Mouse (Mus musculus): ENCODE data around the gene Prl3d1.
"Not testable (repeated sequence)": the region's sequence is repeated elsewhere in the genome, so short reads cannot be mapped to it uniquely, and the experiment has no call there.

Gene Prl3d1

DNA sequence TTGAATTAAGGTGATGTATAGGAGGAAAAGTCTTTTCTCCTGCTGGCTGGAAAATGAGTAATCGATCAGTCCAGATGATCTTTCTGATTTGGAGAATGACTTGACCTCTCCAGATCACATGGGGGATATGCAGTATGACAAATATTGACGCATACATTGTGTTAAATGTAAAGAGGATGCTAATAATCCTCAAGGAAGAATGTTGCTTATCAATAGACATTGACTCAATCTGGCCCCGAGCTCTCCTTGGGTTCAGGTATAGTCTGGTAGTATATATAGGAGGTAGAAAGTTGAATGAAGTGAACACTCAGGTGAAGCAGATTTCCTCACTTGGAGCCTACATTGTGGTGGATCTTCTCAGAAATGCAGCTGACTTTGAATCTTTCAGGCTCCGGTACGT, at the start of gene Prl3d1:
Prl3d1 (plus strand) TSS at position 301 of the 400 bp plus-strand sequence.
- not testable (repeated sequence) for DNase-seq (ENCODE audit: low spot score in 2 of 2)

DNA sequence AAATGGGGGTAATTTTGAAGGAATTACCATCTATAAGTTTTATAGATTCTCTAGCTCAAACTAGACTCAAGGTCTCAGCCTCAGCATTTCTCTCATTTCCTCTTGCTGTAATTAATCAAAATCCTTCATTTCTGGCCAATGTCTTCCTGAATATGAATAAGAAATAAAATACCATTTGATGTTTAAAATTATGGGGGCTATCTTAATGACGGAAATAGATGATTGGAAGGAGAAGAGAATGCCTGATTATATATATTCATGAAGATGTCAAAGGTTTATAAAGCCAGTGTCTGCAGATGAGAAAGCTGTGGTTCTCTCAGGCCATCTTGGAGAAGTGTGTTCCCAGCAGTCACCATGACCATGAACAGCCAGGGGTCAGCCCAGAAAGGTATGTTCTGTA, 36.7 kb upstream of the Prl3d1 start, which contains the start of gene Prl:
Prl (plus strand) TSS at position 301 of the 400 bp plus-strand sequence.
- DNase-seq (ENCODE audit: low spot score in 2 of 2): no peak

DNA sequence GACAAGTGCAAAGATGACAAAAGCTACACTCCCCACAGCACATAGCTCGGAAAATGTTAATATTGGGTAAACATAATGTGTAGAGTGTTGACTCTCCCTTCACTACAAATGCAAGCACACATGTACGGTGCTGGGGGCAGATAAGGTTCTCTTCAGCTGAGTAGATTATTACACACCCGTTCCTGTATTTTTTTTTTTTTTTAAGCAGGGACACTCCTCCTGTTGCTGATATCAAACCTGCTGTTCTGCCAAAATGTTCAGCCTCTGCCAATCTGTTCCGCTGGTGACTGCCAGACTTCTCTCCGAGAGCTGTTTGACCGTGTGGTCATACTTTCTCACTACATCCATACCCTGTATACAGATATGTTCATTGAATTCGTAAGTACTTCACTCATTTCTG, 34.8 kb upstream of the Prl3d1 start:
- DNase-seq (ENCODE audit: low spot score in 2 of 2): no peak

DNA sequence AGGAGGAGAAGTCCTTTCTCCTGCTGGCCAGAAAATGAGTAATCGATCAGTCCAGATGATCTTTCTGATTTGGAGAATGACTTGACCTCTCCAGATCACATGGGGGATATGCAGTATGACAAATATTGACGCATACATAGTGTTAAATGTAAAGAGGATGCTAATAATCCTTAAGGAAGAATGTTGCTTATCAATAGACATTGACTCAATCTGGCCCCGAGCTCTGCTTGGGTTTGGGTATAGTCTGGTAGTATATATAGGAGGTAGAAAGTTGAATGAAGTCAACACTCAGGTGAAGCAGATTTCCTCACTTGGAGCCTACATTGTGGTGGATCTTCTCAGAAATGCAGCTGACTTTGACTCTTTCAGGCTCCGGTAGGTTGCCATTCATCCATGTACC, 27.4 kb downstream of the Prl3d1 start, which contains the start of gene Prl3d2:
Prl3d2 (plus strand) TSS at position 301 of the 400 bp plus-strand sequence.
- not testable (repeated sequence) for DNase-seq (ENCODE audit: low spot score in 2 of 2)

DNA sequence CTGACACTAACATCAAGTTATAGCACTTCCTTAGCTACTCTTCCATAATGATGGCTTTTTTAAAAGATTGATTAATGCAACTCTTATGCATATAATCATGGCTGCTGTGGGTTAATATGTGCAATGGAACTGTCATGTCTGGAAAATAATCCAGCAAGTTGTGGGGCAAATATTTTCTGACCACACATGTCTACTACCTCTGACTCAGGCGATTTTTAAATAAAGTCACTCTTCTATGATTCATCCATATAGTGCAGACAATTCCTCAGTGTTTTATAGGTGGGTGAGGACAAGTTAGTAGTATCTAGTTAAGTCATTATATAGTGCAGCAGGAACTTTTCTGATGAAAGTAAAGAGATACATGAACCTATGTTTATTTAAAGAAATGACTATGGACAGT, 54.3 kb downstream of the Prl3d1 start:
- DNase-seq (ENCODE audit: low spot score in 2 of 2): no peak

All from heart, adult 9 months (tissue).